Mouse (Mus musculus): ENCODE measurements around the gene Ece2.

GRCm38 (mm10) chr16:20673706-20674303 is 44.2 kb downstream of the Ece2 start:
- TF ChIP-seq CTCF (IDR thresholded peaks at IDR 0.05; ENCODE audit: borderline replicate concordance, insufficient read depth, low read depth, low read length) (no peak), POLR2A (IDR thresholded peaks at IDR 0.05; ENCODE audit: borderline replicate concordance, insufficient read depth, low read length) (no peak)

Measured in cerebellum, adult 2 months (tissue).